Mouse (Mus musculus) embryo, embryonic 10 days (tissue): ENCODE measurements around the gene Trmo.

Experiments used
- DNase-seq: peaks from one replicate; pipeline ENCODE4 v3.0.0-alpha.2; 2015; ENCODE audit warnings: low spot score

Trmo gene

GRCm38 (mm10) chr4:46339026-46339425 is 50.2 kb downstream of the Trmo start:
- DNase-seq = no peak

- DNase-seq = no peak
Observed at GRCm38 (mm10) chr4:46337990-46338389, 51.2 kb downstream of the Trmo start.

GRCm38 (mm10) chr4:46335846-46336245 is 53.4 kb downstream of the Trmo start:
- DNase-seq = no peak

- no peak for DNase-seq
Observed at GRCm38 (mm10) chr4:46328906-46329305, 60.3 kb downstream of the Trmo start.
